Mouse (Mus musculus) ES-E14 (cell line): Measurements from ENCODE around the gene Hamp2.

ENCODE experiments used
- CHD2 ChIP-seq: IDR thresholded peaks from 2 replicates; pipeline ENCODE4 v1.6.1; 2014; ENCODE audit warnings: mild to moderate bottlenecking, low read depth, low read length, inconsistent platforms
- HCFC1 ChIP-seq: IDR thresholded peaks from 2 replicates; pipeline ENCODE4 v1.6.1; 2012; ENCODE audit warnings: low read length, inconsistent platforms, borderline replicate concordance; ENCODE audit not compliant: insufficient read depth
- MAFK ChIP-seq: IDR thresholded peaks from 2 replicates; pipeline ENCODE4 v1.6.1; 2014; ENCODE audit warnings: mild to moderate bottlenecking, low read depth, low read length, inconsistent platforms; ENCODE audit not compliant: insufficient read depth
- ZNF384 ChIP-seq: IDR thresholded peaks from 2 replicates; pipeline ENCODE4 v1.6.1; 2012; ENCODE audit warnings: low read depth, low read length, inconsistent platforms

GRCm38 (mm10) chr7:30952441-30953265, 28.2 kb upstream of the Hamp2 start:
- TF ChIP-seq MAFK (no peak), HCFC1 (no peak), CHD2 (no peak), ZNF384 (no peak)
